Mouse (Mus musculus): Measurements from ENCODE around the gene Wdsub1. TPM values are rescaled to one million over a fixed set of nuclear protein-coding genes. Genes with fewer than 3 reads are reported as not detected.

The Wdsub1 gene
- total RNA-seq, 4 experiments from 2014 or later: 20.7 to 35.0 (median 25.9) TPM

- no peak for DNase-seq (ENCODE audit: low spot score in 2 of 2)
Measured at GRCm38 (mm10) chr2:59806038-59806437, 76.4 kb downstream of the Wdsub1 start.

- DNase-seq (ENCODE audit: low spot score in 2 of 2): no peak
Measured at GRCm38 (mm10) chr2:59805595-59805994, 76.8 kb downstream of the Wdsub1 start.

- no peak for DNase-seq (ENCODE audit: low spot score in 2 of 2)
Measured at GRCm38 (mm10) chr2:59802722-59803387, 79.5 kb downstream of the Wdsub1 start.

Measured in layer of hippocampus, adult 8-10 months (tissue).